Comparison of ENCODE assay signal across 10 mouse cellular contexts in the genomic region with DNA sequence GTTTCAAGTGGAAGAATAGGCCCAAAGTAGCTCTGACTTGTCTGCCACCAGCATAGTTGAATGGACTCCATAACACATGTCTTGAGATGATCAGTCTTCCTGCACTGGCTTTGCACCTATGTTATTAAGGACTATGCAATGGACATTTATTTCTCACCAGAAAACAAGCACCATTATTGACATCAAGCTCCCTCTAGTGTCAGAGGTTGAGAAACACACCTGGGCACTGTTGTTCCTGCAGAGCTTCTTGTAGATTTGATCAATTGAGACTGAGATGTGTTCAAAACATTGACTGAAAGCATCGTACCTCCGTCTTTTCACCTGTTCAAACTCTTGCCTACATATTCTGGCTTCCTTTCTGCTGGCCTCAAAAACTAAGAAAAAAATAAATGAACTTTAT. TPM values are rescaled to one million over a fixed set of nuclear protein-coding genes. Genes with fewer than 3 reads are reported as not detected.
DNase-seq lines count a peak whose midpoint lies in the region; ATAC-seq and TF ChIP-seq lines count a peak whose summit lies in the region.
"Had no signal": no experiment of that assay in that cellular context is flagged by ENCODE, and none has a peak within 500 bp of the region (broad histone marks: within the 10 kb centered on the region; RNA-seq: fewer than 3 reads in every experiment).

No protein-coding gene starts in this region.

- no peak overlapping the region for H3K4me3 ChIP-seq in thymus, adult 2 months (ENCODE audit: control insufficient read depth, insufficient read depth, low read length)
- no peak overlapping the region for H3K4me3 ChIP-seq in intestine, postnatal 0 days (ENCODE audit: low read depth, low read length)
- H3K4me3 ChIP-seq: embryonic facial prominence, embryonic 13.5 days; liver, embryonic 15.5 days had no signal

- H3K4me2 ChIP-seq in intestine, postnatal 0 days (replicated peaks; ENCODE audit: low read depth) = no peak overlapping the region
- H3K4me2 ChIP-seq: embryonic facial prominence, embryonic 13.5 days; liver, embryonic 15.5 days had no signal

- H3K9ac ChIP-seq in intestine, postnatal 0 days (ENCODE audit: low read depth, low read length) = no peak overlapping the region
- H3K9ac ChIP-seq: embryonic facial prominence, embryonic 13.5 days; liver, embryonic 15.5 days had no signal

- no peaks in the 10 kb centered on the region for H3K4me1 ChIP-seq in thymus, adult 2 months (replicated peaks; ENCODE audit: control insufficient read depth, insufficient read depth, low read length)
- no peaks in the 10 kb centered on the region for H3K4me1 ChIP-seq in intestine, postnatal 0 days (replicated peaks; ENCODE audit: control insufficient read depth, insufficient read depth, low read length)
- H3K4me1 ChIP-seq: embryonic facial prominence, embryonic 13.5 days; liver, embryonic 15.5 days had no signal

- no peak overlapping the region for H3K27ac ChIP-seq in thymus, adult 2 months (ENCODE audit: control insufficient read depth, insufficient read depth, low read length)
- H3K27ac ChIP-seq in intestine, postnatal 0 days (ENCODE audit: low read depth, low read length) = no peak overlapping the region
- H3K27ac ChIP-seq: embryonic facial prominence, embryonic 13.5 days; liver, embryonic 15.5 days had no signal

- intact Hi-C loops in gastrocnemius, postnatal 36 days (cut with DNase I) = no loop called here

- peak; percentile 50 for DNase-seq in gastrocnemius, adult 18-20 months (ENCODE audit: low spot score)
- no peak for DNase-seq in gastrocnemius, postnatal 36 days
- DNase-seq in thymus, adult 2 months = peak; percentile 29
- DNase-seq in thymus, adult 18-20 months = no peak
- DNase-seq in cerebellum, postnatal 14 days = peak; percentile 59 to 70
- peak; percentile 65 for DNase-seq in lung, postnatal 10 days
- DNase-seq in testis, postnatal 14 days (ENCODE audit: low spot score) = no peak

- H3K36me3 ChIP-seq in thymus, adult 2 months (ENCODE audit: control insufficient read depth, insufficient read depth, low read length) = no peaks in the 10 kb centered on the region
- no peaks in the 10 kb centered on the region for H3K36me3 ChIP-seq in intestine, postnatal 0 days (ENCODE audit: control insufficient read depth, insufficient read depth)
- H3K36me3 ChIP-seq: embryonic facial prominence, embryonic 13.5 days; liver, embryonic 15.5 days had no signal

- 30% methylated on average over 2 of the region's 2 CpGs for WGBS in thymus, adult 2 months
- 30% methylated on average over 2 of the region's 2 CpGs for WGBS in intestine, postnatal 0 days

- TF ChIP-seq POLR2A in thymus, adult 2 months (IDR thresholded peaks at IDR 0.05; ENCODE audit: control insufficient read depth, extremely low read depth, insufficient read depth, low read length, poor library complexity) = no peak

- no peaks in the 10 kb centered on the region for H3K27me3 ChIP-seq in thymus, adult 2 months (ENCODE audit: control insufficient read depth, insufficient read depth, low read length)
- H3K27me3 ChIP-seq in intestine, postnatal 0 days (replicated peaks; ENCODE audit: control insufficient read depth, insufficient read depth, low read length) = no peaks in the 10 kb centered on the region
- H3K27me3 ChIP-seq: embryonic facial prominence, embryonic 13.5 days; liver, embryonic 15.5 days had no signal

- no peak for ATAC-seq in intestine, postnatal 0 days

- TF ChIP-seq CTCF in thymus, adult 2 months (IDR thresholded peaks at IDR 0.05; ENCODE audit: borderline replicate concordance, control insufficient read depth, extremely low read depth, insufficient read depth, low read length, poor library complexity) = no peak
- peak; percentile 92 for TF ChIP-seq CTCF in intestine, postnatal 0 days (IDR thresholded peaks at IDR 0.05; ENCODE audit: low read depth)

- H3K9me3 ChIP-seq in intestine, postnatal 0 days (ENCODE audit: control insufficient read depth) = no peaks in the 10 kb centered on the region
- H3K9me3 ChIP-seq: embryonic facial prominence, embryonic 13.5 days; liver, embryonic 15.5 days had no signal

RNA-seq across cellular contexts. Expression of gene Fam118a, which starts 41.8 kb away (rescaled TPM):
- total RNA-seq in gastrocnemius, adult 18-20 months (2021) = 1 to 10 TPM; 3.9 to 4.5 TPM
- total RNA-seq in gastrocnemius, postnatal 36 days (2021) = 1 to 10 TPM; 3.9 to 5.4 TPM
- polyA plus RNA-seq in thymus, adult 2 months (2012; rRNA removed) = 6.8 TPM in 2 replicates
- 23.1 and 25.3 TPM in 2 replicates for polyA plus RNA-seq in intestine, postnatal 0 days (2015; fragmentation: Nextera tagmentation; extraction: Ambion mirVana)

RNA-seq across cellular contexts. Expression of gene Upk3a, which starts 53.6 kb away (rescaled TPM):
- total RNA-seq in gastrocnemius, adult 18-20 months (2021) = not detected
- total RNA-seq in gastrocnemius, postnatal 36 days (2021) = not detected
- polyA plus RNA-seq in thymus, adult 2 months (2012; rRNA removed) = 2.8 and 4.7 TPM in 2 replicates
- polyA plus RNA-seq in intestine, postnatal 0 days (2015; fragmentation: Nextera tagmentation; extraction: Ambion mirVana) = 2.0 and 2.2 TPM in 2 replicates
- polyA plus RNA-seq: liver, embryonic 15.5 days had no signal

Comparison
In these comparisons a context has a peak if more than half of its experiments do, and no peak if none do; other contexts are left out.
1. DNase-seq: peak in gastrocnemius, adult 18-20 months (single experiment), thymus, adult 2 months (single experiment), cerebellum, postnatal 14 days (2 of 2) and lung, postnatal 10 days (single experiment); none in gastrocnemius, postnatal 36 days (0 of 2), thymus, adult 18-20 months (0 of 2) and testis, postnatal 14 days (single experiment).